Mouse (Mus musculus) liver, embryonic 14.5 days (tissue): ENCODE measurements around the gene Ect2l. TPM values are rescaled to one million over a fixed set of nuclear protein-coding genes. Genes with fewer than 3 reads are reported as not detected.
A peak's percentile ranks its signal among the peaks of the same experiment; 100 is the strongest.

Experiments used
- ATAC-seq: fragments of 200-750 bp; cut with Nextera tagmentation; 2 replicates; pipeline ENCODE4 v1.8.0; 2017; ENCODE audit warnings: moderate number of reproducible peaks, mild to moderate bottlenecking, moderate library complexity; ENCODE audit not compliant: insufficient read depth
- DNase-seq, 3 experiments: peaks; one replicate each; pipeline ENCODE4 v3.0.0-alpha.2; 2012 to 2013; ENCODE audit warnings: low read depth in 3 of 3, low spot score in 3 of 3
- H3K27ac ChIP-seq: fragments of 300-500 bp; sonication (generic); 2 replicates; pipeline ENCODE4 v1.5.1; 2014; ENCODE audit warnings: moderate library complexity, mild to moderate bottlenecking, control low read depth, inconsistent platforms
- H3K27me3 ChIP-seq: fragments of 300-500 bp; sonication (generic); 2 replicates; pipeline ENCODE4 v1.6.1; 2014; ENCODE audit warnings: mild to moderate bottlenecking, low read length, moderate library complexity; ENCODE audit not compliant: control insufficient read depth, insufficient read depth
- H3K36me3 ChIP-seq: fragments of 300-500 bp; sonication (generic); replicated peaks from 2 replicates; pipeline ENCODE4 v1.6.1; 2014; ENCODE audit warnings: low read depth; ENCODE audit not compliant: control insufficient read depth, insufficient read depth
- H3K4me1 ChIP-seq, 2 experiments: fragments of 200-500 bp in 1 of 2; fragments of 300-500 bp in 1 of 2; sonication (generic) in 1 of 2; replicated peaks; 2 replicates each; pipeline ENCODE4 v1.6.1; 2012 to 2014; ENCODE audit warnings: antibody characterized with exemption in 1 of 2, inconsistent platforms in 1 of 2, low read length in 1 of 2; ENCODE audit not compliant: control insufficient read depth in 2 of 2, insufficient read depth in 2 of 2
- H3K4me2 ChIP-seq: fragments of 300-500 bp; sonication (generic); 2 replicates; pipeline ENCODE4 v1.6.1; 2014; ENCODE audit warnings: low read depth, mild to moderate bottlenecking, control low read depth, moderate library complexity
- H3K4me3 ChIP-seq, 2 experiments: fragments of 200-500 bp in 1 of 2; fragments of 300-500 bp in 1 of 2; sonication (generic) in 1 of 2; 2 replicates each; pipeline ENCODE4 v1.5.1; 2012 to 2014; ENCODE audit warnings: low read depth in 2 of 2, low read length in 2 of 2, mild to moderate bottlenecking in 2 of 2, control low read depth in 1 of 2, inconsistent platforms in 1 of 2, moderate library complexity in 1 of 2; ENCODE audit not compliant: insufficient read depth in 1 of 2
- H3K9ac ChIP-seq: fragments of 300-500 bp; sonication (generic); replicated peaks from 2 replicates; pipeline ENCODE4 v1.6.1; 2014; ENCODE audit warnings: mild to moderate bottlenecking, control low read depth, moderate library complexity
- H3K9me3 ChIP-seq: fragments of 300-500 bp; sonication (generic); 2 replicates; pipeline ENCODE4 v1.6.1; 2016; ENCODE audit warnings: low read length, mixed read lengths; ENCODE audit not compliant: control insufficient read depth
- CTCF ChIP-seq: IDR thresholded peaks from 2 replicates; pipeline ENCODE4 v1.5.1; 2016; ENCODE audit warnings: antibody characterized with exemption, low read depth, control low read depth
- EP300 ChIP-seq: IDR thresholded peaks from 2 replicates; pipeline ENCODE4 v1.6.1; 2016; ENCODE audit warnings: antibody characterized with exemption, low read depth
- WGBS: fragments of 180-500 bp; shearing (Covaris S2); extraction: QIAGEN DNeasy Blood & Tissue Kit; methylation state at CpG from one replicate; pipeline ENCODE4 v1.1.7; 2014; ENCODE audit not compliant: insufficient replicate concordance; 5-methylcytosine and 5-hydroxymethylcytosine counted together
- polyA plus RNA-seq, 2 experiments: library from polyadenylated mRNA; depleted of rRNA in 1 of 2; stranded (reverse) in 1 of 2; unstranded in 1 of 2; fragments of >200 nt; fragmentation: Nextera tagmentation in 1 of 2; extraction: Ambion mirVana in 1 of 2; gene quantifications; 2 replicates each; pipeline versions ENCODE4 v1.2.1 to v1.2.3; 2012 to 2014

Ect2l gene
- polyA plus RNA-seq (2012; rRNA removed) (0.08 TPM in 2 replicates), polyA plus RNA-seq (2014; fragmentation: Nextera tagmentation; extraction: Ambion mirVana) (0.06 TPM in 1 of 2 replicates, not detected in the other)

GRCm38 (mm10) chr10:18210726-18211125 is at the start of gene Ect2l:
Gene Ect2l (minus strand): TSS chr10:18210890.
- DNase-seq, result no peak
- no peak for ATAC-seq

GRCm38 (mm10) chr10:18251345-18251744 is 40.7 kb upstream of the Ect2l start:
- TF ChIP-seq EP300, result no peak
- no peak for TF ChIP-seq CTCF

More at GRCm38 (mm10) chr10:18210726-18211125, at the start of gene Ect2l:
- Histone ChIP-seq H3K9ac (no peak within 1 kb of the TSS), H3K4me3 (no peak within 1 kb of the TSS), H3K27ac (no peak within 1 kb of the TSS), H3K4me1 (no peaks in the 10 kb centered on the region), H3K4me2 (no peak within 1 kb of the TSS), H3K36me3 (no peaks in the 10 kb centered on the region), H3K27me3 (no peaks in the 10 kb centered on the region), H3K9me3 (no peaks in the 10 kb centered on the region)
- whole genome bisulfite sequencing, result 6% methylated on average over 11 of the region's 11 CpGs
- TF ChIP-seq EP300 (no peak), CTCF (peak; percentile 82)

GRCm38 (mm10) chr10:18243614-18244013 is 32.9 kb upstream of the Ect2l start:
- DNase-seq (no peak), ATAC-seq (no peak)
- WGBS, result 55% methylated on average over 2 of the region's 2 CpGs
- Histone ChIP-seq H3K9me3 (no peaks in the 10 kb centered on the region), H3K36me3 (no peaks in the 10 kb centered on the region), H3K4me1 (no peaks in the 10 kb centered on the region), H3K4me2 (no peak overlapping the region), H3K4me3 (no peak overlapping the region), H3K9ac (no peak overlapping the region), H3K27me3 (no peaks in the 10 kb centered on the region), H3K27ac (no peak overlapping the region)
- no peak for TF ChIP-seq EP300
- 0 out of 2 replicates have a peak, but pooled peaks have one; percentile 4 for TF ChIP-seq CTCF

More at GRCm38 (mm10) chr10:18251345-18251744, 40.7 kb upstream of the Ect2l start:
- ATAC-seq (no peak), DNase-seq (no peak)
- Histone ChIP-seq H3K27ac (no peak overlapping the region), H3K4me3 (no peak overlapping the region), H3K9me3 (no peaks in the 10 kb centered on the region), H3K4me2 (no peak overlapping the region), H3K4me1 (no peaks in the 10 kb centered on the region), H3K27me3 (no peaks in the 10 kb centered on the region), H3K36me3 (no peaks in the 10 kb centered on the region), H3K9ac (no peak overlapping the region)
- 50% methylated on average over 4 of the region's 4 CpGs for WGBS

GRCm38 (mm10) chr10:18237191-18237590 is 26.5 kb upstream of the Ect2l start:
- TF ChIP-seq EP300 (no peak), CTCF (no peak)
- WGBS, result 66% methylated on average over 7 of the region's 7 CpGs

GRCm38 (mm10) chr10:18236328-18236927 is 25.7 kb upstream of the Ect2l start:
- peaks cover 0 to 6% of the 10 kb centered on the region in 2 experiments; a peak in 1 of 4 replicates for H3K4me1 ChIP-seq
- H3K36me3 ChIP-seq, result no peaks in the 10 kb centered on the region
- DNase-seq (no peak), ATAC-seq (no peak)
- no peak overlapping the region for H3K9ac ChIP-seq
- H3K9me3 ChIP-seq, result no peaks in the 10 kb centered on the region
- H3K27ac ChIP-seq, result no peak overlapping the region
- WGBS, result 66% methylated on average over 5 of the region's 5 CpGs
- peak; percentile 4; the same call in 1 of the 2 replicates for TF ChIP-seq CTCF
- TF ChIP-seq EP300, result no peak
- H3K27me3 ChIP-seq, result no peaks in the 10 kb centered on the region
- H3K4me3 ChIP-seq, result no peak overlapping the region
- H3K4me2 ChIP-seq, result no peak overlapping the region

More at GRCm38 (mm10) chr10:18237191-18237590, 26.5 kb upstream of the Ect2l start:
- H3K4me1 ChIP-seq, result peaks cover 0 to 6% of the 10 kb centered on the region in 2 experiments; a peak in 1 of 4 replicates
- no peaks in the 10 kb centered on the region for H3K27me3 ChIP-seq
- ATAC-seq (no peak), DNase-seq (peak in 2 of 3 experiments; percentile 9 to 30)
- H3K9me3 ChIP-seq, result no peaks in the 10 kb centered on the region
- H3K4me3 ChIP-seq, result no peak overlapping the region
- no peak overlapping the region for H3K9ac ChIP-seq
- no peak overlapping the region for H3K27ac ChIP-seq
- no peaks in the 10 kb centered on the region for H3K36me3 ChIP-seq
- no peak overlapping the region for H3K4me2 ChIP-seq
